Mouse (Mus musculus) ES-Bruce4 (cell line): ENCODE measurements around the gene Pax5. TPM values are rescaled to one million over a fixed set of nuclear protein-coding genes. Genes with fewer than 3 reads are reported as not detected.

Experiments
- H3K27ac ChIP-seq: 2 replicates; pipeline ENCODE4 v1.5.1; 2012; ENCODE audit warnings: low read length, inconsistent platforms; ENCODE audit not compliant: insufficient read depth
- H3K27me3 ChIP-seq: 2 replicates; pipeline ENCODE4 v1.6.1; 2012; ENCODE audit warnings: mild to moderate bottlenecking, low read length, inconsistent platforms; ENCODE audit not compliant: control insufficient read depth, poor library complexity, insufficient read depth, severe bottlenecking
- H3K36me3 ChIP-seq: 2 replicates; pipeline ENCODE4 v1.6.1; 2012; ENCODE audit warnings: inconsistent platforms, mild to moderate bottlenecking, low read length, moderate library complexity; ENCODE audit not compliant: control insufficient read depth, poor library complexity, insufficient read depth, severe bottlenecking
- H3K4me1 ChIP-seq: one replicate; pipeline ENCODE4 v1.8.1; 2011; ENCODE audit warnings: low read length; ENCODE audit not compliant: control insufficient read depth, insufficient read depth
- H3K4me3 ChIP-seq: 2 replicates; pipeline ENCODE4 v1.5.1; 2011; ENCODE audit warnings: low read depth, mild to moderate bottlenecking, low read length
- H3K9ac ChIP-seq: 2 replicates; pipeline ENCODE4 v1.6.1; 2012; ENCODE audit warnings: low read depth, mild to moderate bottlenecking, inconsistent platforms; ENCODE audit not compliant: poor library complexity, severe bottlenecking
- H3K9me3 ChIP-seq: replicated peaks from 2 replicates; pipeline ENCODE4 v1.6.1; 2012; ENCODE audit warnings: mild to moderate bottlenecking, low read length, inconsistent platforms; ENCODE audit not compliant: control insufficient read depth, poor library complexity, insufficient read depth, severe bottlenecking
- CTCF ChIP-seq: IDR thresholded peaks from one replicate; pipeline ENCODE4 v1.8.1; 2011; ENCODE audit warnings: low read depth, low read length
- EP300 ChIP-seq: IDR thresholded peaks from 2 replicates; pipeline ENCODE4 v1.6.1; 2011; ENCODE audit warnings: low read depth, low read length; ENCODE audit not compliant: insufficient read depth
- POLR2A ChIP-seq: IDR thresholded peaks from one replicate; pipeline ENCODE4 v1.8.1; 2011; ENCODE audit warnings: low read length; ENCODE audit not compliant: insufficient read depth
- polyA plus RNA-seq: library from polyadenylated mRNA; stranded (reverse); fragments of >200 nt; gene quantifications from 2 replicates; pipeline ENCODE4 v1.2.4, GENCODE M21; 2011; ENCODE audit warnings: low read depth; ENCODE audit not compliant: missing spikeins, insufficient read depth, insufficient read length

Pax5 gene
- polyA plus RNA-seq, 1 experiment, result not detected

GRCm38 (mm10) chr4:44605453-44605852, 104.8 kb downstream of the Pax5 start:
- no peak overlapping the region for H3K4me3 ChIP-seq
- H3K4me1 ChIP-seq, result no peaks in the 10 kb centered on the region
- no peaks in the 10 kb centered on the region for H3K27me3 ChIP-seq
- no peak overlapping the region for H3K9ac ChIP-seq
- TF ChIP-seq EP300 (no peak), CTCF (no peak), POLR2A (no peak)
- H3K27ac ChIP-seq, result no peak overlapping the region
- H3K36me3 ChIP-seq, result no peaks in the 10 kb centered on the region
- no peaks in the 10 kb centered on the region for H3K9me3 ChIP-seq

DNA sequence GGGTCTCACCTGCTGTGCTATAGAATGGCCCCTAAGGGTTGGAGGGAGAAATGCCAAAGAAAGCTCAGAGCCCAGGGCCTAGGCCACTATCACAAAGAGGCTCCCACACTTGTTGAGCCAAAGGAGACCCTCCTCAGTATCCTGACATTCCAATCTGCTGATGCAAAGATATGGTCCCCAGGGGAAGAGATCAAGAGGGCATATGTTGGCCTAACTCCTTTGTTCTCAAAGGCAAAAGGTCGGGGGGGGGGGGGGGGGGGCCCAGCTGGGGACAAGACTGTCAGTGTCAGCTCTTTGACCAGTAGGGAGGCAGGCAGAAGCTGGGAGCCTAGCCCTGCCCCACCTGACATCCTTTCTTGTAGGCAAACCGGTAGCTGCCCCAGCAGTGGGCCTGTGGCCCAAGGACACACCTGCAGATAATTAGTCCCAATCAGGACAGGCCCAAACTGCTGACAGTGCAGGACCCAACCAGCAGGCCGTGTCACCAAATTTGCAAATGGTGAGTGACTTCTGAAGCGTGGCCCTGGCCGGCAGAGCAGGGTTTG, 108.0 kb downstream of the Pax5 start:
- no peaks in the 10 kb centered on the region for H3K27me3 ChIP-seq
- no peaks in the 10 kb centered on the region for H3K4me1 ChIP-seq
- H3K4me3 ChIP-seq, result no peak overlapping the region
- no peaks in the 10 kb centered on the region for H3K9me3 ChIP-seq
- H3K36me3 ChIP-seq, result no peaks in the 10 kb centered on the region
- no peak overlapping the region for H3K9ac ChIP-seq
- TF ChIP-seq POLR2A (no peak), CTCF (no peak), EP300 (no peak)
- no peak overlapping the region for H3K27ac ChIP-seq

- Histone ChIP-seq H3K4me1 (no peaks in the 10 kb centered on the region), H3K9ac (no peak overlapping the region), H3K9me3 (no peaks in the 10 kb centered on the region; the same call in 1 of the 2 replicates), H3K36me3 (no peaks in the 10 kb centered on the region), H3K27me3 (no peaks in the 10 kb centered on the region), H3K4me3 (no peak overlapping the region), H3K27ac (no peak overlapping the region)
- no peak for TF ChIP-seq POLR2A
- no peak for TF ChIP-seq EP300
- no peak for TF ChIP-seq CTCF
Observed at GRCm38 (mm10) chr4:44601370-44601769, 108.9 kb downstream of the Pax5 start.

DNA sequence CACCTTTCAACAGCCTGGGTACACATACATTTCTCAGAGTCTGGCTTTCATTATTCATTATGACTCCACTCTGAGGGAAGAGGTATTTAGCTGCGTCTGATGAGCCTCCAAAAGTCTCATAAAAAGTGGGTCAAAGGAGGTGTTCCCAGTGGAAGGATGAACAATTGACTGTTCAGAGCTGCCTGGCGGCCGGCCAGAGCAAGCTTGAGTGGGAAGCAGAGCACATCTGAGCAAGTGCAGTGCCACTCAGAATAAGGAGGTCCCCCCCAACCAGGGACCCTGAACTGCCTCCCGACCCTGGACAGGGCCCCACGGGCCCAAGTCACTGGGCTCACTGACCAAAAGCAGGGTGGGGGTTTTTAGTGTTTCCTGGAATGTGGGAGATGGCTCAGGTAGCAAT, 109.4 kb downstream of the Pax5 start:
- H3K9ac ChIP-seq, result no peak overlapping the region
- H3K36me3 ChIP-seq, result no peaks in the 10 kb centered on the region
- TF ChIP-seq POLR2A (no peak), EP300 (no peak), CTCF (no peak)
- H3K27me3 ChIP-seq, result no peaks in the 10 kb centered on the region
- H3K9me3 ChIP-seq, result no peaks in the 10 kb centered on the region; the same call in 1 of the 2 replicates
- no peaks in the 10 kb centered on the region for H3K4me1 ChIP-seq
- no peak overlapping the region for H3K4me3 ChIP-seq
- no peak overlapping the region for H3K27ac ChIP-seq

DNA sequence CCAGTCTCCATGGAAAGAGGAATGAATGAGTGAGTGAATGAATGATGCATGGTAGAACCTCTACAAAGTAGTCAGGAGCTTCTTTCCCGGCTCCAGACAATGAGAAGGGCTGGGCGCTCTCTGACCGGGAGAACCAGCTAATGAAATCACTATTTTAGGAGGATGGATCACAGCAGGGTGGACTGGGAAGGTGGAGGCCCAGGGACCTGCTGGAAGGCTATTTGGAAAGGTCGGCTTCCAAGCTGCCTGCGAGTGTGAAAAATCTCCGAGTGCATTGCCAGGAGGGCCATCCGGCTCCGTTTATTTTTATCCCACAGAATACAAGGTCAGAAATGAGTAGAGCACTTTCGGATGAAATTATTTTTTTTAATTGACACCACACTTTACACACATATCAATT, 112.3 kb downstream of the Pax5 start:
- Histone ChIP-seq H3K4me3 (no peak overlapping the region), H3K4me1 (no peaks in the 10 kb centered on the region)
- TF ChIP-seq EP300 (no peak), POLR2A (no peak), CTCF (no peak)

DNA sequence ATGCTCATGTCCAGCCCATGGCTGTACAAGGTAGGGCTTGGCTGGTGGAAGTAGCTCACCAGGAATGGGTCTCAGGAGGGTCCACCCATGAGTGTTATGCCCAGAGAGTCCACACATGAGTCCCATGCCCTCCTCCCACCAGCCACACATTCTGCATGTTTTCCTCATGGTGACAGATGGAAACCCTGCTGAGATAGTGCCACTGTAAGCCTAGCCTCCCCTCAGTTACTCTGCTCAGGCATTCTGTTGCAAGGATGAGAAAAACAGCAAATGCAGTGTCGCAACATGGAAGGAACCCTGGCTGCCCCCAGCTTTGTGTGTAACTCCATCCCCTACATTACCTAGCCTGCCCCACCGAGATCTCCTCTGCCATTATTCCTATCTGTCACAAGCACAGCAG, 117.2 kb downstream of the Pax5 start:
- Histone ChIP-seq H3K27me3 (no peaks in the 10 kb centered on the region), H3K4me1 (no peaks in the 10 kb centered on the region), H3K9ac (no peak overlapping the region), H3K27ac (no peak overlapping the region), H3K4me3 (no peak overlapping the region), H3K36me3 (no peaks in the 10 kb centered on the region), H3K9me3 (no peaks in the 10 kb centered on the region; the same call in 1 of the 2 replicates)
- TF ChIP-seq EP300 (no peak), POLR2A (no peak), CTCF (no peak)

More for the DNA sequence above, 112.3 kb downstream of the Pax5 start:
- Histone ChIP-seq H3K9ac (no peak overlapping the region), H3K9me3 (no peaks in the 10 kb centered on the region; the same call in 1 of the 2 replicates), H3K27me3 (no peaks in the 10 kb centered on the region), H3K27ac (no peak overlapping the region), H3K36me3 (no peaks in the 10 kb centered on the region)
